Mouse (Mus musculus) MEL-GATA-1-ER (cell line): ENCODE results near the gene Soga3.

ENCODE experiments used
- DNase-seq: peaks from one replicate; pipeline ENCODE4 v3.0.0-alpha.2; 2012; ENCODE audit warnings: low read depth; ENCODE audit errors: extremely low read depth

Gene Soga3

GRCm38 (mm10) chr10:29206730-29207129, 63.1 kb downstream of the Soga3 start:
- peak; percentile 1 for DNase-seq

GRCm38 (mm10) chr10:29208735-29209134, 65.1 kb downstream of the Soga3 start:
- DNase-seq = no peak

- DNase-seq = no peak
These were observed 67.8 kb downstream of the Soga3 start, which contains the start of gene 9330159F19Rik for GRCm38 (mm10) chr10:29211453-29211852. Gene 9330159F19Rik, plus strand, starts transcription at chr10:29211606.

GRCm38 (mm10) chr10:29213534-29214100, 70.0 kb downstream of the Soga3 start:
- no peak for DNase-seq

- no peak for DNase-seq
These were observed 73.3 kb downstream of the Soga3 start for GRCm38 (mm10) chr10:29216957-29217356.

- DNase-seq = no peak
These were observed 73.8 kb downstream of the Soga3 start for GRCm38 (mm10) chr10:29217451-29217850.

GRCm38 (mm10) chr10:29225329-29225728, 81.7 kb downstream of the Soga3 start:
- DNase-seq = no peak

- no peak for DNase-seq
These were observed 87.6 kb downstream of the Soga3 start for GRCm38 (mm10) chr10:29231208-29231607.
